Mouse (Mus musculus): Measurements from ENCODE around the gene Atad3a. TPM values are rescaled to one million over a fixed set of nuclear protein-coding genes. Genes with fewer than 3 reads are reported as not detected.

Gene Atad3a
- total RNA-seq, 2 experiments from 2014 or later, result 4.6 to 11.9 TPM

DNA sequence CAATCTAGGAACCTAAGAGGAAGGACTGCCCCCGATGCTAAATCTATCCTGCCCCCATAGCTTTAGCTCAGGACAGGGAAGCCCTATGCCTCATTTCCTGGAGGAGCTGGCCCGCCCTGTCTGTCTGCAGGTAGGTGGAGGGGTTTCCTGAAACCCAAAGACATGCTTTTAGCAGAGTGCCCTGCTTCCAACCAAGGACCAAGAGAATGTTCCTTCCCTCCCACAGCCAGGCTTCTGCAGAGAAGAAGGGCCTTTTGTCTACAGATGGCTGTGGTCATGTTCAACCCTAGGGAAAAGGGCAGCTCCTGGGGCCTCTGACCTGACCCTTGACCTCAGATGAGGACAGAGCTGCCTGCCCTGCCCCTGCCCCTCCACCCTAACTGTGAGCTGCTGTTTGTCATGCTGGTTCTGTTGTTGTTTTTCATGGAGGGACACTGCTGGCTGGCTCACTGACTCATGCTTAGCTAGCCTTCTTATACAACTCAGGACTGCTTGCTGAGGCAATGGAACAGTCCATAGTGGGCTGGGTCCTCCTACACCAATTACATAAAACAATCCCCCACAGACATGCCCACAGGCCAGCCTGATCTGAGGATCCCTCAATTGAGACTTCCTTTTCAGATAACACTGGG is 15.9 kb upstream of the Atad3a start:
- no peak for ATAC-seq (replicated peaks; ENCODE audit: low FRiP score, poor library complexity, severe bottlenecking)

DNA sequence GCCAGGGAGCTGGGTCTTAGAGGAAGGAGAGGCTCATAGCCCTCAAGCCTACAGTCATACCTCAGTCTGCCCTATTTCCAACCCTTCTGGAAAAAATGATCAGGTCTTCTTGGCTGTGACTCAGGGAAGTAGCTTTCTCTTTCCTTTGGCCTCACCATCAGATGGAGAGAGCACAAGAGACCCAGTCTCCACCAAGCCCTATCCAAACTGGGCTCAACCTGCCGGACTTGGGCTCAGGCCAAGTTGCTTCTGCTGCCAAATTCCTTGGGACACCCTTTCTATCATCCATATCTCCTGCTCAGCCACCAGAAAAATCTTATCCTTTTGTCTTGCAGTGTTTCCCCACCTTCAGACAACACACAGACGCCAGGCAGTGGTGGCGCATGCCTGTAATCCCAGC is 15.0 kb upstream of the Atad3a start:
- ATAC-seq (replicated peaks; ENCODE audit: low FRiP score, poor library complexity, severe bottlenecking), result no peak

DNA sequence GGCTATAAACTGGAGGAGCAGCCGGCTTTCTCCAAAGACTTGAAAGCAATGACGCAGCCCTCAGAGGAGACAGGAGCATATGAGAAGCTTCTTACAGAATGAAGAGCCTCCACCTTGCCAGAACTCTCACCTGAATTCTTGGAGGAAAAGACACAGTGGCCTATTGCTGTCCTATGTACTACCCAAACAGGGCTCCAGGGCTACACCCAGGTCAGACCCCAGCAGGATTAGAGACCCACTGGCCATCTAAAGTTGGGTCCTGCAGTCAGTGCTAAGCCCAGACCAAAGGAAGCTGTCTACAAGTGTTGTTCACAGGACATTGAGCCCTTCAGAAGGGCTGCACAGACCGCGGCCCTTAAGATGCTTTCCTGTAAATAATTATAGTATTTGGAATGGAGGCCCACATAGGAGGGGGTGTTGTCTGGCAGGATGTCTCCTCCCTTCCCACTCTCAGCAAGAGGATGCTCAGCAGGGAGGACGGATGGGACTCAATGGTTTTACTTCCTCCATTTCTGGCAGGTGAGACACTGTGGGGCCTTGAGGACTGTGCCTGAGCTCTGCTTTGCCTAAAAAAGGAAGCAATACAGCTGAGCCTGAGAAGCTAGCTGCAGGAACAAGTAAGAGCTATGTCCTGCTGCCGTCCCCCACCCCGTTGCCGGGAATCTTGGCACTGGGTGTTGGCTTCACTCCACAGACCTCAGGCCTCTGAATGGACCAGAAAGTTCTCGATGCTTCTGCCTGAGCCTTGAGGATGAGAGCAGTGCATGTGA is 14.3 kb upstream of the Atad3a start:
- no peak for ATAC-seq (replicated peaks; ENCODE audit: low FRiP score, poor library complexity, severe bottlenecking)

DNA sequence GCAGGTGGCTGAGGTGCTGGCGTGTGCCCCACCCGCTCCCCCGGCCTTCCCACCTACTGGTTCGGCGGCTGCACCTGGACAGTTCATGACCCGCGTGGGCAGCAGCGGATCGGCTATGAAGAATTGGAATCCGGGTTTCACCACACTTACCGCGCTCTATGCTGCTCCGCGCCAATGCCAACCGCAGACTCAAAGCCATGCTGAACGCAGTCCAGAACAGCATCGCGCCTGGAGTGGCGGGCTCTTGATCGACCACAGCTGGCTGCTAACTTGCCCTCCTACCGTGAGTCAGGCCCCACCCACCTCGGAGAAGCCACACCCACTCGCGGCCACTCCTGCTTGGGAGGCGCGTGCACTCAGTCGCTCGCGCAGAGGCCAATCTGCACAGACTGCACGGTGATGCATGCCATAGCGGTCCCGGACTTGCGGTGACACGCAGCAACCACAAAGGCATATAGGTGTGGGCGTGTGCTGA is 13.4 kb upstream of the Atad3a start, which contains the start of gene Vwa1:
Gene Vwa1 (minus strand): TSS at position 419 of the 475 bp plus-strand sequence.
- ATAC-seq (replicated peaks; ENCODE audit: low FRiP score, poor library complexity, severe bottlenecking), result peak; percentile 77

DNA sequence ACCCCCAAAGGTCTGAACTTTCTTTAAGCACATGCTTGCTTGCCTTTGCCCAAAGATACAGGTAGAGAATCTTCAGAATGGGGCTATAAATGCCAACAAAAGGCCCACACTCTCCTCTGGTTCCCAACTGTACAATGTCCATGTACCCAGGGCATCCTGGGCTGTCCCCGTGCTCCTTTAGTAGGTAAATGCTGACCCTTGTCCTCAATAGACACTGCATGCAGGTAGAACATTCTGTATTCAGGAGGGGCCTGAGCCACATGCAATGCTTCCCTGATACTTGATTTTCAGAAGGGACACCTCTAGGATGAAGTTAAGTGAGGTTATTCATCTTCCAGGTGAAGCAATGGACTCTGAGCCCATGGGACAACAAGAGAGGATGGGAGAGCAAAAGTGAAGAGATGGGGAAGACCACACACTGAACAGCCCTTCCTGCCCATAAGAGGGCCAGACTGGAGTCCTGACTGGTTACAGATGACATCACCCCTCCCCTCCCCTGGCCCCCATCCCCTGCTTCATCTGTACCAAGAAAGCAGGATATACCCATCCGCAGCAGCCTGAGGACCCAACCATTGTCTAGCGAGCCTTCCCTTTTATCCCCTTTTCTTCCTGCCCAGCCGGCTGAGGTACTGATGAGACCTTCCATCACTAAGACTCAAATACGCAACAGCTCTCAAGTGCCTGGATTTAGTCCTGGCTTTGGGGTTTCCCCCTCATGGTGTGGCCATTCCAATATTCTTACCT is 12.6 kb upstream of the Atad3a start:
- ATAC-seq (replicated peaks; ENCODE audit: low FRiP score, poor library complexity, severe bottlenecking), result no peak

DNA sequence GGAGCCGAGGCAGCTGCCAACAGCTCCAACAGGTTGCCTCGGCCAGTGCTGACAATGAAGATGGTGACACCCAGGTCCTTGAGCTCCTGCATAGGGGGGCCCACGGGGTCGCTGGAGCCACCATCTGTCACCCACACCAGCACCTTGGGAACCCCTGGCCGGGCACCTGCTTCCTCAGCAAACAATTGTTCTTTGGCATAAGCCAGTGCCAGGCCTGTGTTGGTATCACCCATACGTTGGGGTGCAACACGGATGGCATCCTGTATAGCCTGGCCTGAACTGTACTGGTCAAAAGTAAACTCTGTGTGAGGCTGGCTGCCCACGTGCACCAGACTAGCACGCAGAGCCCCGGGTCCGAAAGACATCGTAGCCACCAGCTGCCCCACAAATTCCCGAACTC is 11.9 kb upstream of the Atad3a start:
- ATAC-seq (replicated peaks; ENCODE audit: low FRiP score, poor library complexity, severe bottlenecking), result no peak

DNA sequence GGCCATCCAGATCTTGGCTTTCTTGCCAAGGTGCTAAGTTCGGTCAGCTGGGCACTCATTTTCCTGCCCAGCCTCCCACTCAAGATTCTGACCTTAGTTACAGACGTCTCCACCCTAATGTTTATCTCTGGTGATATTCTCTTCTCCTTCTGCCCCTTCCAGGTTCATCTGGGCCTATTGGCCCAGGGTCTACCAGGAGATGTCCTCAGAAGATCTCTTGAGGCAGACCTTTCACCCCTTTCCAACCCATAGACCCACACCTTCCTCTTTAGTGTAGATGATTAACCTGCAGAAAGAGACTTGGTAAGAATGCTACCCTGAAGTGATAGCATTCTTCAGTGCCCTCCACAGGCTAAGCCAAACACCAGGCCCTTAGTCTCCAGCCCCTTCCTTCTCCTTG is 10.8 kb upstream of the Atad3a start:
- no peak for ATAC-seq (replicated peaks; ENCODE audit: low FRiP score, poor library complexity, severe bottlenecking)

DNA sequence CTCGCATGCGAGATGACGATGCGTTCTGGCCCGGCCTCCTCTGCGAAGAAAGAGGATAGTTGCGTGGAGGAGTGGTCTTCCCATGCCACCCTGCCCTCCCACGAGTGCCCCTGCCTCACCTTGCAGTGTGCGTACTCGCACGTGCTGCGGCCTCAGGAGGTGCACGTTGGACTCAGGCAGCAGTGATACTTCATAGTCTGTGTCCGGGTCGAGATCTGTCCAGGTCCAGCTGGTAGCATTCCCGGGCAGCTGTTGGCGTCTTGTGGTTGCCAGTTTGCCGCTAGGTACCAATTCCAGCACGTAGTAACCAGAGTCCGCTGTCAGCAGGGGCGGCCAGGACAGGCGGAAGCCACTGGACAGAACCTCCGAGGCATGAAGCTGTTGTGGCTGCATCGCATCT is 9.7 kb upstream of the Atad3a start:
- no peak for ATAC-seq (replicated peaks; ENCODE audit: low FRiP score, poor library complexity, severe bottlenecking)

DNA sequence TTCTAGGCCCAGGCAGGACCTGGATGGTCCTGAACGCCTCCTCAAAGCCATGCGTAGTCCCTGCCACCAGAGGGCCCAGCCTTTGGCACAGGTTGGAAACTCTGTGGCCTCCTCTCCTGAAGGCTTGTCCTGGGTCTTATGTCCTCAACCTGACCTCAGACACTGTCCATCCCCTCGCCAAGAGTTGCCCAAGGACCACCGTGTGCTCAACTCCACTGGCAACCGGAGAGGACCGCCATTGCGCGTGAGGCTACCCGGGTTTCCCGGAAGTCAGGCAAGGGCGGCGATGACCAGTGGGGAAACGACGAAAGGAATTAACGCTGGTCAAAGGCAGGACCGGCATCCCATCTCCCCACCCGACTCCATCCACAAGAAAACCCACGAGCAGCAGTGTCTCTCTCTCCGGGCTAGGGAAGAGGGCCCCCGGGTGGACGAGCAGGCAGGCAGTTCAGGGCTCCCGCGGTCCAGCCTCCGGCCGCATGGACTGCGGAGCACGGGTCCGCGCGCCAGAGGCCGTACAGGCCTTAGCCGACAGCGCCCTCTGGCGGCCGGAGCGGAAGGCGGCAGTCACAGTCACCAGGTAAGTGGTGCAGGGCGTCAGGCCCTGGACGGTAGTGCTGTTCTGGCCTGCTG is 9.1 kb upstream of the Atad3a start:
- peak; percentile 79 for ATAC-seq (replicated peaks; ENCODE audit: low FRiP score, poor library complexity, severe bottlenecking)

DNA sequence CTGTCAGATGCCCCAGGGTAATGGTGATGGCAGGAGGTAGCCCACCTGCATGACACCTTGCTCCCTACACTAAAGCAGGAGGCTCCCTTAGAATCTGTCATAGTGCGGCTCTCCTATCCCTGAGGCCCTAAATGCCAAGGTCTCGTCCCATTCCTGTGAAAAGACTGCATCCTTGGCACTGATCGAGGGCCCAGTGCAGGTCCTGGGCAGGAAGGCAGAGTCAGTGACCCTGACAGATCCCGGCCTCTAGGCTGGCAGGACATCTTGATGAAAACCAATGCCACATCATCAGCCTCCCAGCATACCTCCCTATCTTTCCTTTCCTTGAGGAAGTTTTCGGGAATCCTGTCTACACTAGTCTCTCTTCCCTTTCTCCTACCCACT is 8.6 kb upstream of the Atad3a start:
- ATAC-seq (replicated peaks; ENCODE audit: low FRiP score, poor library complexity, severe bottlenecking), result no peak

DNA sequence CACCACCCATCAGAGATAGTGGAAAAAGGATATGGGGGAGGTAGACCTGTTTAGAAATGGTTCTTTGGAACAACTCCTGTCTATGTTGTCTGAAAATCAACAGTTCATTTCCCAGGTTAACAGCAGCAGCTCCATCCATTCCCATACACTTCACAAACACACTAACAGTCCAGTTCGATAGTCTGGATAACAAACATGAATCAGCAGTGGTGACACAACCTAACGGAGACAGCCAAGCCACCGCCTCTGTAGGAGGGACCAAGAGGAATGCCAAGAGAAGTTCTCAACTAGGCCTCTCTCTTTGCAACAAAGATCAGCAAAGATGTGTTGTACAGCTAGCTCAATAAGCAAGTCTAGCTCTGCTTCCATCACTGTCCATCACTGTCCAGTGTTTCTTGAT is 1.5 kb upstream of the Atad3a start:
- peak; percentile 42; the same call in 1 of the 2 replicates for ATAC-seq (replicated peaks; ENCODE audit: low FRiP score, poor library complexity, severe bottlenecking)

DNA sequence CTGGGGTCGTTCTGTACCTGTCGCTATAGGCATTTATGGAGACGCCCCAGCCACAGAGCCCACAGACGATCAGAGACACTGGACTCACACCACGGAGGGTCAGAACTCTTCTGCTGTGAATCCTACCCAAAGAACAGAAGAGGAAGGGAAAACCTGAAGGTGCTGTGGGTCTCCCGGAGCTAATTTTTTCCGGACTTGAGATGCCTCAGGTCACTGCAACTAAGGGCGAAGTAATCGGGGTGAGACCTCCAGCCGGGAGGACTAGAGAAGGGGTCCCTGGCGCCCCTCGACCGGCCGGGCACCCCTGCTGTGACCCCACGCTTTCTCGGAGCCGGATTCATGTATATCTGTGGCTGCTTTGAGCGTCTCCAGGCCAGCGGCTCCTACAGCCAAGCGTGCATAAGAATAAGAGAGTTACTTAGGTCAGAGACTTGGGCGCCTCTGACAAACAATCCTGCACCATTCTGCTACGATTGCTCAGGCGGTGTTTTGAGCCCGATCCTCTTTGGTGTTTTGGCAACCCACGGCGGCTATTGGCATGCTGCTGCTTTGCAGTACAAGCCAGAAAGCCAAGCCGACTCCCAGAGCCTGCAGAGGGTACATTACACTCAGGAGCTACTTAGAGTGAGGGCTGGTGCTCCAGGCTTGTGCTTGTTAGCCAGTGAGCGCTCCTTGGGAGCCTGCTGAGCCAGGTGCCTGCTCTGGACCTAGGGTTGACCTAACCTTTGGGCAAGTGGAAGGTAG is 635 bp upstream of the Atad3a start:
- peak; percentile 45 for ATAC-seq (replicated peaks; ENCODE audit: low FRiP score, poor library complexity, severe bottlenecking)

DNA sequence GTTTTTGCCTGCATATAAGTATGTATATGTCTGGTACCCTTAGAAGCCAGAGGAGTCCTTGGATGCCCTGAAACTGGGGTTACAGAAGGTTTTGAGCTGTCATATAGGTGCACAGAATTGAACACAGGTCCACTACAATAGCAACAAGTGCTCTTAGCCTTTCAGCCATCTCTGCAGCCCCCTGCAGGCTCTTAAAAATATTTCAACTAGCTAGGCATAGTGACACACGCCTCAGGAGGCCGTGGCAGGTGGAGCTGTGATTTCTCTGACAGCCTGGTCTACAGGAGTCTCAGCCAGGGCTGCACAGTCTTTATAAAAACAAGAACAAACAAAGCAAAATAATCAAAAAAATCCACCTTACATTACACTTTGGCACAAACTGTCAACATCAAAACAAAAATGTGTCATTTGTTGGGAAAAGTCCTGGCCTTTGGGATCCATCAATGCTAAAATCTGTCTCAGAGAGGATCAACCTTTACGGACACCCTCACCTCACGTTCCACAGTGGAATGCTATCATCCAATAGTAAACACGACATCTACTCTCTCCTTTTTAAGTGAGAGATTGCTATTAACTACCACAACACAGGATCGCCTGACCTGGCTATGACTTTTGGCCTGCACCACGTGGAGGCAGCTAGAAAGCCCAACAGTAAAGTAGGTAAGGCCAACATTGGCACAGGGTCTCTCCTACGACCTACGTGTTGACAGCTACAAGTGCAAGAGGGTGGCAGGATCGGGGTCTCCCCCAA is 856 bp downstream of the Atad3a start:
- no peak for ATAC-seq (replicated peaks; ENCODE audit: low FRiP score, poor library complexity, severe bottlenecking)

DNA sequence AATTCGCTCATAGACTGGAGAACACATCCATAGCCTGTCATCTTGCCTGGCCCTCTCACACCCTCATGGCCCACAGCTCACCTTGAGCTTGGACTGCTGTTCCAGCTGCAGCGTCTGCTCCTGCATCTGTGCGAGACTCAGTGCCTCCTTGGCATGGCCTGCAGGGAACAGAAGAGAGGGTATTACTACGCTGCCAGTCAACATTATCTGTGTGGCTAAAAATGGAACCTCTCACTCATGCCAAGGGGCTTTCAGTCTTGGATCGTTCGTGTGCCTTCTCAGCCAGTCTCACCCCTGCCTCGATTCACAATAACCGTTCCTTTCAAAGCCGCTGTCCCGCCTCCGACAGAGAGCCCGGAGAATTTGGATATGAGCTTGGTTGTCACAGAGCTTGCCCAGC is 3.9 kb downstream of the Atad3a start:
- ATAC-seq (replicated peaks; ENCODE audit: low FRiP score, poor library complexity, severe bottlenecking), result no peak

DNA sequence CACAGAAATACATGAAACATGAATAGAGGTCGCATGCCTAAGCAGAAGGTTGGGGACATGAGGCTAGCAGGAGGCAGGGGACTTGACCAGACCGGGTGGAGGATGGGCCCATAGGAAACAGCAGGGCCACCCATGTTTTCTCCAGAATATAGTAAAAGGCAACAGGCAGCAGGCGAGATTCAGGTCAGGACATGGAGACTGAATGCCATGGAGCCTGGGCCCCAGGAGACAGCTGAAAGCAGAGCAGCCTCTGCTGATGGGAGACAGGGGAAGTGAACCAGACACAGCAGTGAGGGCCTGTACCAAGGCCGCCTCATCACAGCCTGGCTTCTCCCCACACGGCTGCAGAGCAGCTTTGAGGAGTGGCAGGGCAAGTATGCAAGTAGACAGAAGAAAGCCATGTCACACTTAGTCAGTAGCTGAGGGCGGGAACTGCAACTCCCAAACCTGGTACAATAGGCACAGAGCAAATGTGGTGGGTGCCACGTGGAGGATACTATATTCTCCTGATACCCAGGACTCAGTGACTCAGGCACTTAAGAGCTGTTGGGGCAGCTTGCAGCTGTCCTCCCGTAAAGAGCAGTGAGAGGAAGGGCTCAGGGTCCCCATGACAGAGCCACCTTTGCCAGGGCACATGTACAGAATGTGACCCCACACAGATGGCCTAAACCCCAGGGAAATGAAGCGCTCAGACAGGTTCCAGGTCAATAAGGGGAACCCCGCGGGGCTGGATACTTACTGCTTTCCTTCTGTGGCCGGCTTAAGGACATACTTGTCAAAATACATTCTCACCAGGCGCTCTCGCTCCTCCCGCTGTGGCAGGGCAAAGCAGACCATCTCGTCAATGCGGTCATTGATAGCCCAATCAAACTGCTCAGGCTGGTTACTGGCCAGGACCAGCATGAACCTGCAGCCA is 14.1 kb downstream of the Atad3a start:
- no peak for ATAC-seq (replicated peaks; ENCODE audit: low FRiP score, poor library complexity, severe bottlenecking)

DNA sequence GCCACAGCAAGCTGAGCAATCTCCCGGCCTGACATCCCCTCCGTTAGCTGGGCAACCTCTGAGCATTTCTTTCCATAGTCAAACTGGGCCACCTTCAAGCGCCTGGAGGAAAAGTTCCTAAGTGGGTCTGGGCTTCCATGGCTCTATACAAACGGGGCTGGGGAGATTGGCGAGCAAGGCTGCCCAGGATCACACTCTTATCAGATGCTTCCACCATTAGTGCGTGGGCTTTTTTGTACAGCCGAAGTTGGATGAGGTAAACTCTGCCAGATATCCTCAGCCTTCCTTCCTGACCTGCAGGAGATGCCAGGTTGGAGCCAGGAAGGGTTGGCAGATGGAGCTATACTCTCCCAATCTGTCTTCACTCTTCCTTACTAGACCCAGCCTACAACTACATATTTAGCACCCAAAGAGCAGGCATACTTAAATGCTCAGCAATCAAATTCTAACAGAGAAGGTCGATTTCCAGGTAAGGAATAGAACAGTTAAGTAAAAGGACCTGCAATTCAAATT is 14.8 kb downstream of the Atad3a start:
- ATAC-seq (replicated peaks; ENCODE audit: low FRiP score, poor library complexity, severe bottlenecking), result no peak

DNA sequence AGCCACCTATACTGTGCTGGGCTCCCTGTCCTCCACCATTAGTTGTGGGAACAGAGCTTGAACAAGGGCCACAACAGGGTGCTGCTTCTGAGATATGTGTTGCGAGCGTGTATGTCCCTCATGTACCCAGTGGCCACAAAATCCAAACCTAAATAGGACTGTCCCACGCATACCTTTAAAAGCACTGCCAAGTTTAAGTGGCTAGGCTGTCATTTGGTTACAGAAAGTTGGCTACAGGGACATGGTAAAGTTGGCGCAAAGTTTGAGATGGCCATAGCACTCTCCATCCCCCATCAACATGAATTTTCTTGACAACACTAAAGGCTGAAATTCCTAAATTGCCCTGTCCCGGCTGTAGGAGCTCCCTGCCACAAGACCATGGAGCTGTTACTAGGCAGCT is 15.8 kb downstream of the Atad3a start:
- ATAC-seq (replicated peaks; ENCODE audit: low FRiP score, poor library complexity, severe bottlenecking), result no peak

DNA sequence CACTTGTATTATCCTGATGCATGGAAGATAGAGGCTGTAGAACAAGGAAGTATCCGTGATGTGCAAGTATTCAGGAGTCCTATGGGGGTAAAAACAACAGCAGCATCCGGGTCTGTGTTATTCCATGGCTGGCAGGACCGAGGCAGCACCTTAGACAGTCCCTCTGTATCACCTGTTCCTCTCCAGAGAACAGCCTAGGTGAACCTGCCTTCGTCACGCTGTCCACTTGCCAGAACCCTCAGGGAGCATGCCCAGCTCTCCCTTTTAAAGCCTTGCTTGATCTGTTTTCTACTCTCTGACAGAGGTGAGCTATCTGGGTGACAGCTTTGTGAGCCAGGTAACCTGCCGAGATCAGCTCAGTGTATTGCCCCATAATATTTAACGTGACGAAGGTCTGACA is 16.4 kb downstream of the Atad3a start:
- no peak for ATAC-seq (replicated peaks; ENCODE audit: low FRiP score, poor library complexity, severe bottlenecking)
